Mouse (Mus musculus) left cerebral cortex, postnatal 10 days (tissue): Measurements from ENCODE around the gene Rab3gap2. TPM values are rescaled to one million over a fixed set of nuclear protein-coding genes. Genes with fewer than 3 reads are reported as not detected.

Source experiments
- DNase-seq, 2 experiments: peaks; one replicate each; pipeline ENCODE4 v3.0.0; 2021 to 2022; ENCODE audit warnings: low spot score in 2 of 2, mixed read lengths in 1 of 2; ENCODE audit errors: extremely low spot score in 1 of 2
- intact Hi-C: fragments of 180-260 bp; cut with DNase I; formaldehyde crosslinking; loops from one replicate; pipeline ENCODE4 v1.15.1; 2025
- total RNA-seq, 2 experiments: library from RNA; stranded (reverse); gene quantifications; 2 replicates each; pipeline ENCODE4 v1.2.3; 2021

Rab3gap2 gene
- 10 to 100 TPM; 61.3 to 63.3 TPM for total RNA-seq

GRCm38 (mm10) chr1:185203909-185204661 lies at the start of gene Rab3gap2:
Gene Rab3gap2, plus strand, starts transcription at chr1:185204117.
- intact Hi-C loops = no loop called here
- DNase-seq = peak; percentile 97 to 100

GRCm38 (mm10) chr1:185173641-185174040 lies 30.3 kb upstream of the Rab3gap2 start:
- intact Hi-C loops = no loop called here
- no peak for DNase-seq

DNA sequence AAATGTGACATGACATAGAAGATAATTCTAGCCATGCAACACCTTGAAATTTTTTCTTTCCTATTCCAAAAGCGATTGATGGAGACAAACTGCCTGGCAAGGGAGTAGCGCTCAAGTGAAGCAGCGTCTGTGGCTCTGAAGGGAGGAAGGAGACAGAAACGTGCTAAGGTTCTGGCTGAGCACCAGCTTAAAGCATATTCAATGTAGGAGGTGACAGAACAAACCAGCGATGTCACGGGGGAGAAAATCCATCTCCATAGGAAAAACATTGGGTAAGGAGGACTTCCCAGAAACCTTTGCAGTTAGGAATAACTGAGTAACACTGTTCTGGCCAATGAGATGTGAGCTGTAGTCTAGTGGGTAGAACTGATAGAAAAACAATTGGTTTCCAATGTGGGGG lies 26.1 kb upstream of the Rab3gap2 start:
- peak in 1 of 2 experiments; percentile 38 for DNase-seq
- intact Hi-C loops = no loop called here

DNA sequence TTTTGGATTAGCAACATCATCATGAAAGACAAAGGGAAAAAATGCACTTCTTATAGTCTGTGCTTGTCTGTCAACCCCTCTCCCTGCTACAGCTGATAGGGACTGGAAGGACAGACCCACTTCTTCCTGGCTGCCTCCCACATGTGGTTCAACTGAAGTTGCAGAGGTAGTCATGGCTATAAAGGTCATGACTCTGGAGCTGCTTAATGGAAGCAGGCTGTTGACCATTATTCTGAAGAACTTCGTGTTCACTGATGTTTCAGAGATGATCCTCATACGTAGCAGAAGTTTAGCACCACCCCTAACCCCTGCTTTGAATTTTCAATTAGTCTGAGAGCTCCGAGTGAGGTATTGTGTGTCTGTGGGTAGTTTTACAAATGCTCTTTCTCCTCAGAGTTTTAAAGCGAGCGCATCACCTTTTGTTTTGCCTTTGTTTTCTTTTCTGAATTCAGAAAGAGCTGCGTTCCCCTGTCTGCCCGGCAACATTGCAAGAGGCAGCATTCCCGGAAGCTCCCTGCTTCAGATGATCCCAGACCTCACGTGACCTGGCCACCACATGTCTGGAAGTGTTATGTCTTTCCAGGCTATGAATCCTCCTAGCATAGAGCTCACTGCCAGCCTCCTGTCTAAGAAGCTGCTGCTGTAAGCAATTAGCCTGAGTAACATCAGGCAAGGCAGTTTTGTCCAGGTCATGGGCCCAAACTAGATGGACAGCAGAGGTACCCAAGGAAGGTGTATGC lies 20.2 kb upstream of the Rab3gap2 start:
- DNase-seq = no peak
- intact Hi-C loops = loop anchor here (10.0 kb wide), 1 partner anchor 189 kb away; the partner anchor contains the start of gene Mark1

GRCm38 (mm10) chr1:185185556-185185955 lies 18.4 kb upstream of the Rab3gap2 start:
- intact Hi-C loops = loop anchor here (5.0 to 10.0 kb wide), 2 partner anchors 191 to 218 kb away; partner anchors contain the start of gene Mark1
- peak in 1 of 2 experiments; percentile 40 for DNase-seq

DNA sequence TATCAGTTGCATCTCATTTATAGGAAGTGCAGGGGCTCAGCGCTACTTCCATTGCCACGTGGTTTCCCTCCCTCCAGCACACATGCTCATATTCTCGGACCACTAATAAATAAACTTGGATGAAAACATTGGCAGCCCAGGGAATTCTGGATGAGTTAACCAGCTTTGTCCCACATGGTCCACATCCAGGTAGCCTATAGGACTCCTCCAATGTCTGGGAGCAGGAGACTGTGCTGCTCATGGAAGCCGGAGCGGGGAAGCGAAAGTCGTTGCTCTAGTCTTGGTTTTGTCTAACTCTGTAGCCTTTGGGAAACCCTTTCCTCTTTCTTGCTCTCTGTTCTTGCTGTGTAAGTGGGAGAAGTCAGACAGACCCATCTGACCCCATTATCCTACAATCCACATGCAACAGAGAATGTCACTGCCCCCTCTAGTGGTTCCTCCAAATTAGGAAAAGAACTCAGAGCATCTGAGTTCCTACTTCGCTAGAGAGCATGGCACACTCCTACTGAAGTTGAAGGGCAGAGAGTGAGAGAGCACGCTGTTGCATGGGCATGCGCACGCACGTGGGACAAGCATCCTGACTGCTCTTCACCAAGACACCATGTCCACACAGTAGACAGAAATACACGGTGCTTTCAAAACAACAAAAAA lies 16.7 kb upstream of the Rab3gap2 start:
- intact Hi-C loops = loop anchor here (5.0 to 10.0 kb wide), 2 partner anchors 192 to 220 kb away; partner anchors contain the start of gene Mark1
- peak in 1 of 2 experiments; percentile 40 for DNase-seq

DNA sequence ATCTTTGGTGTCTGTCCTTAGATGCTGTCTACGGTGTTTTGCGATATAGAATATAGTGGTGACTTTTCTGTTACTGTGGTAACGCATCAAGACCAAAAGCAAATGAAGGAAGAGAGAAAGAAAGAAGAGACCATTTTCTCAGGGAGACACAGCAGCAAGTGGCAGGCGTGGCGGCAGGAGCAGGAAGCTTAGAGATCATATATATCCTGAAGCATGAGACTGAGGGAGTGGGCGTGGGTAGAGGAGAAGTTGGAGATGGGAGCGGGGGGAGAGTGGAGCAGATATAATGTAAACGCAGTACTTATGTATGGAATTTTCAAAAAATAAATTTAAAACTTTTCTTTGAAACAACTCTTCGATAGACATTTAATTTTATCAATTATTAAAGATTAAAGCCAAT lies 14.0 kb upstream of the Rab3gap2 start:
- intact Hi-C loops = loop anchor here (5.0 to 10.0 kb wide), 4 partner anchors 195 to 335 kb away; partner anchors contain the start of gene Mark1

GRCm38 (mm10) chr1:185192087-185192486 lies 11.8 kb upstream of the Rab3gap2 start:
- intact Hi-C loops = loop anchor here (10.0 kb wide), 2 partner anchors 287 to 337 kb away; no protein-coding TSS in a partner anchor

More for the DNA sequence above, 14.0 kb upstream of the Rab3gap2 start:
- DNase-seq = no peak

DNA sequence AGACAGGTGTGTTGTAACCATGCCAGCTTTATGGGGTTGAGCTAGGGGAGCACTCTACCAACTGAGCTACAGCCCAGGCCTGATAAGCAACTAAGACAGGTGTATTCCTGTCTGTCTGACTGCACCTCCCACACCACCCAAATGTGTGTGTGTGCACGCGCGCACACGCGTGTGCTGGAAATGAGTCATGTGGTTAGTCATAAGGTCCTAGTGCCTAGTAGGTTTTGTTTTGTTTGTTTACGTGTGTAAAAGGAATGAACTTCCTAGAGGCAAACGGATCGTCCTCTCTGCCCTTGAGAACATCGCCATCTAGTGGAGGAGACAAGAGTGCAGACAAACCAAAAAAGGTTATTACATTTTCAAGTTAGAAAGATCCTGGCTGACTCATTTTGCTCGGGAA lies 10.4 kb upstream of the Rab3gap2 start:
- DNase-seq = peak in 1 of 2 experiments; percentile 32
- intact Hi-C loops = loop anchor here (10.0 kb wide), 2 partner anchors 289 to 339 kb away; no protein-coding TSS in a partner anchor

More at GRCm38 (mm10) chr1:185192087-185192486, 11.8 kb upstream of the Rab3gap2 start:
- DNase-seq = no peak

DNA sequence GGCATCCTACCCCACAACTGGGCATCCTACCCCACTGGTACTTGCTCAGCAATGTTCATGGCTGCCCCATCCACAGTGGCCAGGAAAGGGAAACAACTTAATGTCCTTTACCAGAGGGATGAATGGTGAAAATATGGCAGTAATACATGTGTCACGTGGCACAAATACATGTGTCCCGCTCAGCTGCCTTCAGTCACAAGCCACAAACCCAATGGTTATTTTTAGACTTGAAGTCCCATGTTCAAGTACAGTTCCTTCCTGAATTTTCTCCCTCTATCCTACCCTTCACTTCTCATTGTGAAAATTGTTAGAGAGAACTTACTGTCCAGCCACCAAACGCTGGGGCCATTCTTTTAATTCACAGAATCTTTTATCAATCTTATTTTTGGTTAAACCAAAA lies 7.6 kb upstream of the Rab3gap2 start:
- intact Hi-C loops = loop anchor here (10.0 kb wide), 2 partner anchors 292 to 342 kb away; no protein-coding TSS in a partner anchor

GRCm38 (mm10) chr1:185200571-185201395 lies 3.1 kb upstream of the Rab3gap2 start:
- intact Hi-C loops = no loop called here
- DNase-seq = peak in 1 of 2 experiments; percentile 40

More for the DNA sequence above, 7.6 kb upstream of the Rab3gap2 start:
- no peak for DNase-seq

- no peak for DNase-seq
- intact Hi-C loops = no loop called here
Observed at GRCm38 (mm10) chr1:185201994-185202393, 1.9 kb upstream of the Rab3gap2 start.

GRCm38 (mm10) chr1:185203196-185203908 lies 565 bp upstream of the Rab3gap2 start:
- intact Hi-C loops = no loop called here
- no peak for DNase-seq

DNA sequence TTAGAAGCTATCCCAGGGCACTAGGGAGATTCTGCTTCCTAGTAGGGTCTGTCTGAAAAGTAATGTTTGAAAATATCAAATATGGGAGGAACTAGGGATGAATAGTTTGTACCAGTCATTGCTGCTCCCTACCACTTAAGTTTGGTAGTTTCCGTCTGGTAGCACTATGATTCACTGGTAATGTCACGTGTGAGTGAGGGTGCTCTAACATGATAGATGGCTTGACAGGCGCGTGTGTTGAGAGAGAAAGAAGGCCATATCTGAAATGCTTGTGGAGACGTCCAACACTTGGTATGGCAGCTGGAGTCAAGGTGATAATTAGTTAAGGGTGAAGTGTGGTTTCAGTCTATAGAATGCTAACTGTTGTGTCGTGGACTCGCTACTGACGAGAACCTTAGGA lies 1.2 kb downstream of the Rab3gap2 start:
- intact Hi-C loops = no loop called here
- no peak for DNase-seq

- DNase-seq = no peak
- intact Hi-C loops = no loop called here
Observed at GRCm38 (mm10) chr1:185207851-185208595, 4.1 kb downstream of the Rab3gap2 start.

DNA sequence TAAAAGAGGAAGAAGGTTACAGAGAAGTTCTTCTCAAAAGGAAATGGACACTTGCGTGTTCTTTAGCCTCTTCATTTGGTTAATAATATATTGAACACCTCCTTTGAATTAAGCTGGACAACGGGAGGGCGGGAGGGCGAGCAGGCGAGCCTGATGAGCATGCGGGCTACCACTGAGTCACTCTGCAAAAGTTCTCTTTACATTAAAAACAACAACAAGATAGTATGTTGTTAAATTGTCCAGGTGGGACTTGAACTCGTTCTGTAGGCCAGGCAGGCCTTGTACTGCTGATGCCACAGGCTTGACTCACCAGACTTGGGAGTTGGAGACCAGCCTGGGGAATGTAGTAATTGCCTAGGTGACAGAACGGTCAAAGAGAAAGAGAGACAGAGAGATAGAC lies 4.8 kb downstream of the Rab3gap2 start:
- intact Hi-C loops = no loop called here
- no peak for DNase-seq

DNA sequence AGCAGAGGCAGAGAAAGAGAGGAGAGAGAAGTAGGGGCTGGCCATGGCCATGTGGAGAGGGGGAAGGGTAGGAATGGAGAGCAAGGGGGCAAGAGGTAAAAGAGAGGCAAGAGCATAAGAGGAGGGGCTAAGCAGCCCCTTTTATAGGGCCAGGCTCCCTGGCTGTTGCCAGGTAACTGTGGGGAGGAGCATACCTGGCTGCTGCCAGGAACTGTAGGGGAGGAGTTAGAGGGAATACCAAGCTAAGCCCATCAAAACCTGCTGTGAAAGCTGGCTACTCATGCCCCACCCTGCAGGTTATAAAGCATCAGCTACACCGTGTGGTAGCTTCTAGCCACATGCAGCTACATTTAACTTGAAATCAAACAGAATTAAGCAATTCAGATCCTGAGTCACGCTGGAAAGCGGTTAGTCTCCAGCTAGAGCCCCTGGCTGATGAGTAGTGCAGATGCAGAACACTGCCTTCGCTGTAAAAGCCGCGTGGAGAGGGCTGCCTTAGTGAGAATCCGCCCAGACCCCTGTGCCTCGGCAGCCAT lies 5.8 kb downstream of the Rab3gap2 start:
- no peak for DNase-seq
- intact Hi-C loops = no loop called here
